Mouse (Mus musculus) A20 (cell line): Measurements from ENCODE around the gene Elmo2.

ENCODE experiments used
- DNase-seq: peaks from one replicate; pipeline ENCODE4 v3.0.0-alpha.2; 2011; ENCODE audit warnings: low read depth, low spot score

The Elmo2 gene

DNA sequence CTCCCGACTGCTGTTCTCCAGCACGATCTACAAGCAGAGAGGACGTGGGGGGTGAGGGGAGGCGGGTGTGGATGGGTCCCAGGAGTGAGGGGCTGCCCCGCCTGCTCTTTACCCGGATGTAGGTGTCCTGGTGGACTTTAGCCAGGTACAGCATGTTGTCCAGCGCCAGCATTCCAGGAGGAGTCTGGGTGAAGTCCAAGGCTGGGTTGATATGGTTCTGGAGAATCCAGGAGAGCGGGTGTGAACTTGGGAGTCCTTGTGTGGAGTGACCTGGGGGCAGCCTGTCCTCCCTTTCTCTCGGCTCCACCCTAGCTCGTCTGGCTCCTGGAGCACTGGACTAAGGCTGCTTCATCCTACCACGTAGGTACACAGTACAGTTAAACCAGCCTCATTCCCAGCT, 28.9 kb downstream of the Elmo2 start:
- no peak for DNase-seq

DNA sequence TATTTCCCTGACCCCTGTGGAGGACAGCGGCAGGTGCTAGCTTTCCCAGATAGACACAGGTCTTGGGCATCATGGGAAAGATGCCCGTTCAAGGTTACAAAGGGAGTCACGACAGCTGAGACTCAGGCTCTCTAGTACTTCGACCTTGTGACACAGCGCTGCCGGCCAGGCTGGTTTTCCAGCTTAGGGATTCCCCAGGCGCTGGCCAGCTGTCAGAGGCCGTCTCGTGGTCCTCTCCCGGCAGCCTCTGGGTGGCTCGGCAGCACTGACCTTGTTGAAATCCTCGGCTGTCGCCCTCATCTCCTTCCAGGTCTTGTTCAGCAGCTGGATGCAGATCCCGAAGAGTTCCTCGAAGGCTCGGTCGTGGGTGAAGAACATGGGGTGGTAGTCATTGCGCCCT, 29.7 kb downstream of the Elmo2 start:
- no peak for DNase-seq

DNA sequence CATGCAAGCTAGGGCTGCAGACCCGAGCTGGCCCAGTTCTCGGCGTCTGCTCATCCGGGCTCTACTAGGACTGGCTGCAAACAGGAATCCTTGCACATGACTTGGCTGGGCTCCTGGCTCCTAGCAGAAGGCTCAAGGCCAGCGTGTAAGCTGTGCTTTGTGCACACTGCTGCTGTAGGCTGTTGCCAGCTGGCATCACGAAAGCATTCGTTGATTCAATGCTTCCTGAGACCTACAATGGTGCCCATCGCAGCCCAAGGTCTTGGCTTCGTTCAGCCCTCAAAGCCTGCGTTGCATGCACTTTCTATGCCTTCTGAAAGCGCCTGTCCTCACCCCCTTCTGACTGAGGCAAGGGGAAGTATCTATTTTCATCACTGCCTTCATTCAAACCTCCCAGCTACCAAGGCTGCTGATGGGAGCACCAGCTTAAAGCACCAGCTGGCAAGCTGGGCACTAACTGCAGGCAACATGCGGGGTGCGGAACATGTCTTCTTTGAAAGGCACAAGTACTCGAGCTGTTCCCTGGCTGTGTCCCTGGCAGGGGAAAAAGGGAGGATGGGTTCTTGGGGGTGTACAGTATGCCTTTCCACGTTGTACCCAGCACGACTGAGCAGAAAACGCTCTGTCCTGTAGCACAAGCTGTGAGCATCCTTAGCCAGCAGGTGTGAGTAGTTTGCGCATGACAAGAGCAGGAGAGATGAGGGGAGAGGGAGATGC, 37.8 kb downstream of the Elmo2 start:
- DNase-seq = peak; percentile 44

DNA sequence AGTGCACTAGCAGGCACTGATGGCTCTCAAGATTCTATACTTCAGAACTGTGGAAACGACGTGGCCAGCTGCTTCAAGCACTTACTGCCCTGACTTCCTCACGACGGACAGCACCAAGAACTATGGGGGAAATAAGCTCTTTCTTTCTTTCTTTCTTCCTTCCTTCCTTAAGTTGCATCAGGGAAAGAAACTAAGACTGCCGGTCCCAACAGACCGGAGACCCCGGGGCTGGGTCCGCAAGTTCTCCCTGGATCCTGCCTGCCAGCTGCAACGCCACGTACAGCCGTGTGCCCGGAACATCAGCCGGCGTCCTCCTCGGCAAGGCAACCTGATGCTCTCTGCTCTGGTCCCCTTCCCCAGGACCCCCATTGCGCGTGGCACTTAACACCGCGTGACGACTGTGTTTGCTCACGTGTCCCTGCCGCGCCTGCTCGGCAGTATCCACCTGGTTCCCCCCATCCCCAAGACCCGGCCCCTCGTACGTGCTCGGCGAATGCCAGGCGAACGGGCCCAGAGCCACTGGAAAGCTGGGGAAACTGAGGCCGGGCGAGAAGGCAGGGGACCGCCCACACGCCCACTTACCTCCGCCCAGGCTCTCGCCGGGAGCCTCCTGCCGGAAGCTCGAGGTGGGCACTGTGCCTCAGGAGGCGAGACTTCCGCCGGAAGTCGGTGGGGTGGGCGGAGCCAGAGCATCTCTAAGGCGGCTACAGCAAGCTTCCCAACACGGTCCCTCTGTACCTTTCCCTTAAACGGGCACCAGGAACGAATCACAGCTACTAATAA, 38.9 kb downstream of the Elmo2 start, which contains the start of gene Slc35c2:
TSS of gene Slc35c2 (minus strand) at position 668 of the 783 bp plus-strand sequence.
- DNase-seq = peak; percentile 95

DNA sequence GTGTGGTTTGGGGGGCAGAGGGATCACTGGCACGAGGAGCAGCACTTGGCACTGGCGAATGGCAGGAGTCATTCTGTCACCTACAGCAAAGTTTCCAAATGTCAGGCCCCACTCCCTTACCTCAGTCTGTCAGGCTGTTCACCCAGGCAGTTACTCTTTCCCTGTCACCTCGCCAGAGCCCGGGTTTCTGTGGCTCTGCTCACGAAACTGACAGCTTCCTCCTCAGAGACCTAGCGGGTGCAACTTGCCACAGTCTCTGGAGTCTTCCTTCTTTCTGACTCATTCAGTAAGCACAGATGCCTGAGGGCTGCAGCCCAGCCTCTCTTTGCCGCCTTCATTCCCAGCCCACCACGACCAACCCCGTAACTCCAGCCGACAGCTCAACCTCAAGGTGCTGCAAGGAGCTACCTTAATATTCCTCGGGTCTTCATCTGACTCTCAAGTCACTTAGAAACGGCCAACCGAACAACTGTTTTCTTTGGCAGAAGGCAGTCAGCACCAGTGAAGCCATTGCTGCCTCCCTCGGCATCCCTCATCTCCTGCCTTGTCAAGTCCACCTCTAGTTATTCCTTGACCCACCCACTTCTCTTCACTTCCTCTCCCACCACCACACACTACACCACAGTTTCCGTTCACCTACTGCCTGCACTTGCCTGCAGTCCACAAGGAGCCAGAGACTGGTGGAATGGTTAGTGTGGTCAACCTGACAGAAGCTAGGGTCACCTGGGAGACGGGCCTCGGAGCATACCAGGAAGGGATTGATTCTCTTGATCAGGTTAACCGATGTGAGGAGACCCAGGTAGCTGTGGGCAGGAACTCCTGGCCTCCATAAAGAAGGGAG, 39.7 kb downstream of the Elmo2 start:
- DNase-seq = peak; percentile 79

DNA sequence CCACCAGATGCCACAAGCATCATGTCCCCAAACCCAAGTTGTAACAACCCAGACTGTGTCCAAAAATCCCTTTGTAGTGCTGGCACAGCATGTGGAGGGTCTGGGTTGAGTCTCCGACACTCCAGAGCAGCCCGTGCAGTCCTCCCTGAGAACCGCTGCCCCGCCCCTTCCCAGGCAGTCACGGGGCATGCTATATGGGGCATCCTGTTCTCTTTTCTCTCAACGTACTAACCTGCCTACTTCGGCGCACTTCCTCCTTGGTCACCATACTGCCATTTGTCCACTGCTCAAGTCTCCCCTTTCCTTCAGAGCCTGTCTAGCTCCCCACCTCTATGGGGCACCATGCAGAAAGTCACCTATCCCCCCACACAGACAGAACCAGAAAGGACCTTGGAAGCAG, 40.7 kb downstream of the Elmo2 start:
- peak; percentile 51 for DNase-seq

DNA sequence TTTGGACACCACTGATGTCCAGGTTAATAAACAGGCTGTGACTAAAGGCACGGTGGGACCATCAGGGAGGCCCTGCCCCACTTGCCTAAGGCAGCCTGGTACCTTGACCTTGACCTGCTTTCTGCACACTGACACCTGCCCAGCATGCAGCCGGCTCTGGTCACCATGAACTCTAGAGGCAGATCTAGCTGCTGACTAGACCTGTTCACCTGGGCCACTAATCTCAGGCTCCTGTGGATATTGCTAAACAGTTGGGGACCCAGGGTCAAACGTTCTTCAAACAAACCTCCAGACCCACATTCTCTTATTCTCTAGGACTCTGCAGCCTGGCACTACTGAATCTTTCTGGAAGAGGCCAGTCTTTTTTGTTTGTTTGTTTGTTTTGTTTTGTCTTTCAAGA, 41.2 kb downstream of the Elmo2 start:
- DNase-seq = no peak

DNA sequence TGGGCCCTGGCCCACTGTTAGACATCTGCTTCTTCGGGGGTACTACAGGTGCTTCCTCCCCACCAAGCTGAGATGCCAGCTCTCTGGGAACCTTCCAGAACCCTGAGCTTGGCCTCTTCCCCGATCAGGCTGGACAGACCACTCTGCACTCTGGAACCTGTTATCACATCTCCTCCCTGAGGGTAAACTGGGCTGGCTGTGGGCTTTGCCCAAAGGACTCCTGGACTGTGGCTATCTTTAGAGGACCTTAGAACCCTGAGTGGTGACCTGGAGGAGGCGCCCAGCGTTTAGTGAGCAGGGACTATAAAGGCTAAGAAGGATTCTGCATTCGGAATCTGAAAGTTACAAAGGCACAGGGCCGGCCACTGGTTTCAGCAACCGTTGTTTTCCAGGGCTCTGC, 41.9 kb downstream of the Elmo2 start:
- no peak for DNase-seq

DNA sequence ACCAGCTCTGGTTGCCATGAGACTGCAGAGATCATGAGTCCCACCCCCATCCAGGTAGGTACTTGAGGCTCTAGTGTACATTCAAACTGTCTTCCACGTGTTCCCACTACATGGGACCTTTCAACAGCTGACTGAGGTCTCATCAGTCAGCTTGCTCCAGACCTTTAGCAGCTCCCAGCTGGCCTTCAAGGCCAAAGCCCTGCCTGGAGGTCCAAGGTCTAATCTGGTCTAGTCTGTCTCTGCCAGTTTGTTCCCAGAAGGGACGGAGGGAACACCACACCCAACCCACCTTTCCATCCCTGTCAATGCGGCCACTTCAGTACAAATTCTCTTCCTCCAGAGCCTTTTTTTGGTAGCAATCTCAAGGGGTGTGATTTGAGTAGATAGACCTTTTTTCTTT, 42.6 kb downstream of the Elmo2 start:
- no peak for DNase-seq

DNA sequence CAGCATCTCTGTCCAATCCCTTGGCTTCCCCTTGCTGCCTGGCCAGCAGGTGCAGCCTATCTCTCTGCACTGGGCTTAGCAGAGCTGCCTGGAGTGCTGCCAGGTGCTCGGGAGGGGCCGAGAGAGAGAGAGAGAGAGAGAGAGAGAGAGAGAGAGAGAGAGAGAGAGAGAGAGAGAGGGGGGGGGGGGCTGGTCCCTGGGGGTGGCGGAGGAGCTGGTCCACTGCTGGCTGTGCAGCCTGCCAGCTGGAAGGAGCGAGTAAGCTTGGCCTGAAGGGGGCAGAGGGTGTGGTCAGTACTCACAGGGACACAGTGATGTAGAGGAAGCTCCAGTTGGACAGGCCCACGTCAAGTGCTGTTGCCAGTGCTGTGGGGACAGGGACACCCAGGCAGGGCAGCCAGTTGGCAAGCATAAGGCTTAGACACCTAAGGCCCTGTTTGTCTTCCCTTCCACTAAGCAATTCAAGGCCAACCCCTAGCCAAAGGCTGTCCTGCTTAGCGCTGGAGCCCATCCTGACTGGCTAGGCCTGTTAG, 44.4 kb downstream of the Elmo2 start:
- DNase-seq = no peak

DNA sequence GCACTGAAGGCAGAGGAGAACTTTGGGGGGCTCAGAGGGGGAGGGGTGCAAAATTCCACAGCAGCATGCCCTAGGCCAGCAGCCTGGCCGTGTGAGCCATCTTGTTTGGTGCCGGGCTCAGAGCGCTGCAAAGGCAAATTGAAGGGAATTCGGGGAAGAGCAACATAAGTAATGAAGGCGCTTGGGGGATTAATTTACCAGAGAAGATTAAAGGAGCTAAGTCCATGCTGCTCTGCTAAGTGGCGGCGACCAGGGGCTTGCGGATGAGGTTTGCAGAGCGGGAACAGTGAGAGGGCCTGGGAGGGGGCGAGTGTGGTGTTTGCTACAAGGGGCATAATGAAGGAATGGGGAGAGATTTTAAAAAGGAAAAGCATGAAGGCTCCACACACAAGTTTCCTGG, 46.9 kb downstream of the Elmo2 start:
- no peak for DNase-seq

DNA sequence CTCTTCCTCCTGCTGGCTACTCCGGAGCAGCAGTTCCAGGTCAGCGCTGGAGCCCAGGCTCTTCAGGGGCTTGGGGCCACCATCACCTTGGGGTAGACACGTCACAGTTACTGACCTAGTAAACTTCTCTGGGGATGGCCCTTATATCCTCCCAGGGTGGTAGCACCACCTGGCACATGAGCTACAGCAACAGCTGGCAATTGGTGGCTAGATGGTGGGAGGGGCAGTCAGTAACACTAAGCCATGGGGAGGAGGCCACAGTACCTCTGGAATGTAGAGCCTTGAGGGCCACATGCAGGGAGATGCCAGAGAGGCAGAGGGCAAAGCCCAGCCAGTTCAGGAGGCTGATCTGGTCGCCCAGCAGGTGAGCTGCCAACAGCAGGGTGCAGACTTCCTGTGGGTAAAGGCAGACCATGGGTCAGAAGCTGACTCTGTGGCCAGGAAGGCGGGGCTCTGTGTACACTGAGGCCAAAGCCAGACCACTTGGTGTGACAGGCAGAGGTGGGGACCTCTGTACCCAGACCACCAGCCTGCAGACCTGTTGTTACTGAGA, 49.0 kb downstream of the Elmo2 start:
- DNase-seq = no peak

DNA sequence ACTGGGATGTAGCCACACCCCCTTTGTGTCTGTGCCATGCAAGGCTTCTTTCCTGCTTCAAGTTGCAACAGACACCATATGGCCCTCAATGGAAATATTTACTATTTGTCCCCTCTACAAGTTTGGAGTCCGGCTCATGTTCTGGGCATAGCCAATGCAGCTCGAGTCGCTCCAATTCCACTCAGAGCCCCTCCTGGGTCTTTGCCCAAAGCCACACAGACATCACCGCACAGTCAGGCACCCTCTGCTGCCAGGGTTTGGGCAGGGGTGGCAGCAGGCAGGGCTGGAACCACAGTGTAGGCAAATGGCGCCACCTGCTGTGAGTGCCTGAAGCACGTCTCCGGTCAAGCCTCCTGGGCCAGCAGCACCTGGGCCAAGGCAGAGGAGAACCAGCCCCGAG, 50.5 kb downstream of the Elmo2 start:
- DNase-seq = peak; percentile 83

DNA sequence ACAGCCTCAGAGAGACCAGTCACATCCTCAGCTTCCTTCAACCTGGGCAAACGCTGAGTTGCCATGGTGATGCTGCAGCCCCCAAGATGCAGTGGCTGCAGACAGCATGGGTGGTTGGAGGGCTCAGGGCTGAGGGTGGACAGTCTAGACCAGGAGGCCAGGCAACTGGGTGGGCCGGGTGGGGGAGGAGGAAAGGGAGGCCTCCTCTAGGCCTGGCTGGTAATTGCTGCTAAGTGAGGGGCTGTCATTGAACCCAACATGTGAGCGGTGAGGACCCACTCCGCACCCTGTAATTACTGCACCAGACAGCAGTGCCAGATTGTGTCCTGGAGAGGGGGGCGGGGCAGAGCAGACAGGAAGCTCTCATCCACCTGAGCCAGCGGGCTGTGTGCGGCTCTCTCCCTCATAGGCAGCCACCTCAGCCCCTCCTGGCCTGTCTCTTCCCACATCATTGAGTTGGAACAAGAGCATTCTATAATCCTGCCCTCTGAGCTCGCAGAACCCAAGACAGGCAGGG, 51.1 kb downstream of the Elmo2 start:
- DNase-seq = no peak

DNA sequence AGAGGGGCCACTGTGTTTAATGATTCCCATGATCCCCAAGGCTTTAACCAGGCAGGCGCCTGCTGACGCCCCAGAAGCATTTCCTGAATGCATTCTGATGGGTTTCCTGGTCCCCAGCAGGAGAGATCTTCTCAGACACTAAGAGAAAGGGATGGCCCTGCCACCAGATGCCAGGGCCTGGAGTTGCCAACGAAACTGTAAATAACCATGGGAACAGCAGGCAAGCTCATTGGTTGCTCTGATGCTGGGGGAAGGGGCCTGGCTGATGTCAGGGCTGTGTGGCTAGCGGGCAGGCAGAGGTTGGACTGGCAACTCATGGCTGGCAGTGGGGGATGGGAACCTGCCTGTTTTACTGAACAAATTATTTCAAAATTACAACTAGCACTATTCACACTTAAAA, 52.7 kb downstream of the Elmo2 start:
- DNase-seq = no peak

DNA sequence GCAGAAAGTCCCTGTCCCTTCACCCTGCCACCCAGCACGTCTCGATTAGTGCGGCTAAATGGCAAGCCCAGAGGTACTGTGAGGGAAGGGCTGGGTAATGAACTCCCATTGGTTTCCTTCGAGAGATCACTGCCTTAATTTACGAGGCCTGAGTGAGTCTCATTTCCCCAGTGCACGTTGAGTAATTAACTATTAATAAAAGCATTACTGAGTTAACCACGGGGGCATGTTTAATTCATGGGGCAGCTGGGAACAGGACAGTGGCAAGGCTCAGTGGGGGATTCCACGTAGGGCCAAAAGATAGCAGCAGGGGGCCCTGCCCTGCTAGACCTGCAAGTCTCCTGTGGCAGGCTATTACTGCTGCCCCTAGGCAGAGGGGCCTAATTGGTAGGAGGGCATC, 55.0 kb downstream of the Elmo2 start:
- no peak for DNase-seq

DNA sequence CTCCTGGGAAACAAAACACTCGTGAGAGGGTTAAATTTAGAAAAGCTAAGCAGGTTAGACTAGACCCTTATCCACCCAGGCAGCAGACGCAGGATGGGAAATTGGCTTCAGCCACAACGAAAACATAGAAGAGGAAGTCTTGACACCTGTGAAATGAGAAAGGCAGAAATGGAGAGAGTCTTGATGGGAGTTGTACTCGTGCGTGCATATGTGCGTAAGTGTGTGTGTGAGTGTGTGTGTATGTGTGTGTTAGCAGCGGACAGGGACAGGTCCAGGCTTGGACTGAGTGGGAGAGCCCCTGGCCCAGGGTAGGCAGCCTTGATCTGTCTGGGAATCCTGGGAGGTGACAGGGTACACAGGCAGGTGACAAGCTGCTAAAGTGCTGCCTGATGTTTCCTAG, 55.4 kb downstream of the Elmo2 start:
- DNase-seq = peak; percentile 88

DNA sequence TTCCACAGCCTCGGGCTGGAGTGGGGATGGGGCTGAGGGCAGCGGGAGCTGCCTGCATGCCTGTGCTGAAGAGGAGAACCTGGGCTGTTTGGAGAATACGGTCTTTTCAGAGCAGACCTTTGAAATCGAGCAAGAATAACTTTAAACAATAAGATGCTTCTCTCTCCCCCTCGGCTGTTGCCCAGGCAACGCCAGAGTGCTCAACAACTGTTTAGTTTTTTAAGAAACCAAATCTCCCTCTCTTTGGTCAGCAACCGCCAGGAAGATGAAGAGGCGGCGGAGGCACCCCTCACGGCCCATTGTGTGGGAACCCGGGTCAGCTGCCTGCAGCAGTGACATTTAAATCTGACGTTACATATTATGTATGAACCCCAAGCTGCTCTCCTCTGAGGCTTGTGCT, 59.5 kb downstream of the Elmo2 start:
- DNase-seq = no peak

DNA sequence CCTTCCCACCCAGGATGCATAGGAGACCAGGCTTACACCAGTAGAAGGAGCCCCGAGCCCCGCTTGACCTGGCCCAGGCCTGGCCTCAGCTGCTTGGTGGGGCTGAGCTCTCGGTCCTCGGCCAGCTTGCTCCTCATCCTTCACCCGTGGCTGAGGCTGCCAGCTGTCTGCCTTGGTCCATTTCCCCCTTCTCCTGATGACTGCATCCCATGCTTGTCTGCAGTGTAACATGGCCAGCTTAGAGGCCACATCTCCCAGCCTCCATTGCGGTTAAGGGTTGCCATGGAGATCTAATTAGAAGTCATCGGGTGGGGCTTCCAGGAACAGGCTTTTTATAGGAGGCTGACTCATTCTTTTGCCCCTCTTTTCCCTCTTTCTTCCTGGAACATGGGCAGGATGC, 62.4 kb downstream of the Elmo2 start:
- DNase-seq = no peak

DNA sequence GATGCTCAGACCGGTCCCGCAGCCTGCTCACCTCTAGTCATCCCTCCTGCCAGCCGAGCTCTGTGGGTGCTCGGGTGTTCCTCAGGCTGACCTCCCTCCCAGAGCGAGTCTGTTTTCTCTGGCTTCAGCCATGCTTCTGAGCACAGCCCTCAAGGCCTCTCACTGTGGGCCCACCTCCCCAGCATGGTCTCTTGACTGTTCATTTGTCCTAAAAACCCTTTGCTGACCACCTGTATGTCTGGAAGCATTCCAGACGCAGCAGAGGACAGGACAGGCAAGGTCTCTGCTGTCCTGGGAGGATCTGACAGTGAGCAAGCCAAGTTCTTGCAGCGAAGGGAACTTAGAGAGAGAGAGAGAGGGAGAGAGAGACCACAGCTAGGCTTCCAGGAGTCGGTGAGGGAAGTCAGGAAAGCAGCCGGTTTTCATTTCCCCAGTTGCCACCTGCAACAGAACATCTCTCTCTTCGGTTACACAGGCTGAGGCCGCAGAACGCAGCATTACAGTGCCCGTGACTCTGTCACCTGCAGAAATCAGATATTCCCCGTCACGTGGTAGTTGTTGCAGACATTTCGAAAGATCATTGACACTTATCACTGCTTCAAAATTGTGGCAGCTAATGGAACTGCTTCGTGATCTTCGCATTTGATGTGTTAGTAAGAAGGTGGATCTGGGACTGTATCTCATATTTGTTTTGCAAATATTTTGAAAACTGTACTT, 63.8 kb downstream of the Elmo2 start:
- DNase-seq = peak; percentile 58

DNA sequence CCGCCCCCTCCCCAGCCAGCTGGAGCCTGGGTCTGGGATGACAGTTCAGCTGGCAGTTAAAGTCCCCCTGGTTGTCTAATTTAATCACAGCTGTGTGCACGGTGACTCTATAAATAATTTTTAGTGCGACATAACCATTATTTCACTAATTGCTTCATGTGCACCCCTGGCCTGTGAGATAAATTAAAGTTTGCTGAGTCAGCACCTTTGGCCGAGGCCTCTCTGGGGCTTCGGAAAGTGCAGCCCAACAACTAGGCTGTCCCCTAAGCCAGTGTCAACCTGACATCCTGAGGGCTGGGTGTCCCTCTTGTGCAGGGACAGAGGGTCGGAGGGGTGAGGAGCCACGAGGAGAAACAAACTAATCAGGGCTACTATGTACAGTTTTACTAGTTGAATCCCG, 66.4 kb downstream of the Elmo2 start:
- DNase-seq = no peak
